Mouse (Mus musculus) macrophage (primary cell): ENCODE results near the gene Trmt1. TPM values are rescaled to one million over a fixed set of nuclear protein-coding genes. Genes with fewer than 3 reads are reported as not detected.

Source experiments
- H3K27ac ChIP-seq: fragments of 350-480 bp; formaldehyde crosslinking; 2 replicates; pipeline ENCODE4 v1.9.0; 2021
- H3K36me3 ChIP-seq: fragments of 350-480 bp; formaldehyde crosslinking; 2 replicates; pipeline ENCODE4 v1.9.0; 2021; ENCODE audit errors: inconsistent target
- H3K4me3 ChIP-seq: fragments of 350-480 bp; formaldehyde crosslinking; 2 replicates; pipeline ENCODE4 v1.9.0; 2021; ENCODE audit errors: inconsistent target
- H3K79me2 ChIP-seq: fragments of 350-480 bp; formaldehyde crosslinking; 2 replicates; pipeline ENCODE4 v1.9.0; 2021; ENCODE audit errors: inconsistent target
- WGBS: methylation state at CpG from one replicate; pipeline ENCODE4 v1.1.7; 2026; ENCODE audit warnings: inconsistent platforms; ENCODE audit not compliant: missing documents; 5-methylcytosine and 5-hydroxymethylcytosine counted together
- polyA plus RNA-seq: library from polyadenylated mRNA; stranded (reverse); fragments of 250-400 nt; gene quantifications from 3 replicates; pipeline ENCODE4 v1.2.4, GENCODE M21; 2018; ENCODE audit warnings: inconsistent platforms

Gene Trmt1
- polyA plus RNA-seq, 1 experiment from 2014 or later = 24.6 TPM

DNA sequence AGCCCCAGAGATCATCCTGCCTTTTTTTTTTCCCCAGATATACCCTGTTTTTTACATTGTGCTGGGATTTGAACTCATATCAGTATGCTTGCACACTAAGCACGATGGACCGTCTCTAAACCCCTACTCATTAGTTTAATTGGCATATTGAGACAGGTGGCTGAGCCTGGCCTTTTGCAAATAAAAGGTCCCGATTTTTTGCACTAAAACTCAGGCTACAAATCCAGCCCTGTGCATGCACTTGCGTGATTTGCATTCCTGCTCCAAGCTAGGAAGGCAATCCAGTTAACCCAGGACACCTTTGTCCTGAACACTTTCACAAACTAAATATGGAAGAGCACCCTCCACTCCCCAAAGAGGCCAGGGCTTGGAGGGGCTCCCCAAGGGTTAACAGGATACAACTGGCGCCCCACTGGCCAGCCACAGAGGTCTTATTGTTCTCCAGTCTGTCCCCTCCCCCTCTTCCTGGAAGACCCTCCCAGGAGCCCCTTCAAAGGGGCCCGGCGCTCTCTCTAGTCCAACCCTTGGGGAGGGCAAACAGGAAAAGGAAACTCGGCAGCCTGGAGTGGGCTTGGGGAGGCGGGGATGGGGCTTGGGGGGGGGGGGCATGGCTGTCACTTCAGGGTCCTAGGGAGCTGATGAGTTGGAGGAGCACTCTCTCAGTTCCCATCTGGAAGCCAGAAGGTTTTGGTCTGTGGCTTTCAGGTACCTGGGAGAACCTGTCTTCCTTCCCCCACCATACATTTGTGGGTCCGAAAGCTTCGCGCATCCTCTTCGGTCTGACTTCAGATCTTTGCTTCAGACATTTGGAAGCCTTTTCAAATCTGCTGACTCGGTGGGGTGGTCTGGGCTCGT is 30.5 kb upstream of the Trmt1 start:
- no peaks in the 10 kb centered on the region for H3K36me3 ChIP-seq
- H3K27ac ChIP-seq = no peak overlapping the region
- H3K79me2 ChIP-seq = no peaks in the 10 kb centered on the region
- H3K4me3 ChIP-seq = no peak overlapping the region
- 41% methylated on average over 11 of the region's 15 CpGs for WGBS

DNA sequence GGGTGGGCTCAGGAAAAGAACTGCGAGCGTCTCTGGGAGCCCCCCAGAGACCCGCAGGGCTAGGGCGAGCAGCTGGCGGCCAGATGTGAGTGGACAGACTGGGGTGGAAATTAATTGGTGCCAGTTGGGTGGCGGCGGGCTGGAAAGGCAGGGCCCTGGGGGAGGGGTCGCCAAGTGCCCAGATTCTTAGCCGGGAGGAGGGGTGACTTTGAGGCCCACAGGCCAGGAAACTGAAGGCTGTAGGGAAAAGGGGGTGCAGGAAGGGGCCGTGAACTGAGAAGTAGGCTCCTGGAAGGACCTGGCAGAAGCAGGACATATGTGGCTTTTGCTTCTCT is 29.9 kb upstream of the Trmt1 start:
- Histone ChIP-seq H3K79me2 (peaks cover 5% of the 10 kb centered on the region; the same call in 1 of the 2 replicates), H3K4me3 (no peak overlapping the region), H3K36me3 (no peaks in the 10 kb centered on the region), H3K27ac (no peak overlapping the region)
- WGBS = 23% methylated on average over 10 of the region's 10 CpGs

DNA sequence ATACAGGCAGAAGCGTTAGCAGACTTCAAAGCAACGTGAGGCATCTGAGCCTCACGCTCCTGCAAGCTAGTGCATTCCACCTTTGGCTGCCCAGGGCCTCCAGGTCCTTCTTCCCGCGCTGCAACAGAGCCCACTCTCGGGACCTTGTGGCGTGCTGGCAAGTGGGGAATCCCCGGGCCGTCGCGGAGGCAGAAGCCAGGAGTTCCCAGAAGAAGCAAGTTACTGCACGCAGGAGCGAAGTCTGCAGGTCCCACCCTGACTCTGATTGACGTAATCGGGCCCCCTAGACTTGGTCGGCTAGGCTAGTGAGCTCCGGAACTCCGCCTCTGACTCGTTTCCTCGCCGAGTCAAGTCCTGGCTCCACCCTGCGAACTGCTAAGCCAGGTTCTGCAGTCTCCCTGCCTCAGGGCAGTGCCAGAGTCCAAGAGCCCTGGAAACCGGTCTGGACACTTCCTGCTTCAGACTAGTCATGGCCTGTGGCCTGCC is 29.4 kb upstream of the Trmt1 start:
- 2% methylated on average over 23 of the region's 23 CpGs for WGBS

DNA sequence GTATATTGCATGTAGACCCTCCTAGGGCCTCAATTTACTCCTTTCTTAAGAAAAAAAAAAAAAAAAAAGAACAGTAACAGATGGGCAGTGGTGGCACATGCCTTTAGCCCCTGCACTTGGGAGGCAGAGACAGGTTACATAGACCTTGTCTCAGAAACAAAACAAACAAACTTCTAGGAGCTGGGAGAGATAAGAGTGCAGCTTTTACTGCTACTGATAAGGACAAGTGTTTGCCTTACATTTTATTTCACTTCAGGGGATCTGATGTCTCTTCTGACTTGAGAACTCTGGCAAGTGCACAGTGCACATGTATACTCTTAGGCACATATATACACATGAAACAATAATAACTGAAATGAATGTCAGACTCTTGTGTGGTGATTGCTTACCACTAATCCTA is 28.9 kb upstream of the Trmt1 start:
- H3K4me3 ChIP-seq = no peak overlapping the region
- no peaks in the 10 kb centered on the region for H3K36me3 ChIP-seq
- peaks cover 13% of the 10 kb centered on the region; the same call in 1 of the 2 replicates for H3K79me2 ChIP-seq
- no peak overlapping the region for H3K27ac ChIP-seq

More for the DNA sequence above, 29.4 kb upstream of the Trmt1 start:
- H3K79me2 ChIP-seq = peaks cover 10% of the 10 kb centered on the region; the same call in 1 of the 2 replicates
- peak overlapping the region; percentile 8; the same call in 1 of the 2 replicates for H3K4me3 ChIP-seq
- no peaks in the 10 kb centered on the region for H3K36me3 ChIP-seq
- no peak overlapping the region for H3K27ac ChIP-seq

DNA sequence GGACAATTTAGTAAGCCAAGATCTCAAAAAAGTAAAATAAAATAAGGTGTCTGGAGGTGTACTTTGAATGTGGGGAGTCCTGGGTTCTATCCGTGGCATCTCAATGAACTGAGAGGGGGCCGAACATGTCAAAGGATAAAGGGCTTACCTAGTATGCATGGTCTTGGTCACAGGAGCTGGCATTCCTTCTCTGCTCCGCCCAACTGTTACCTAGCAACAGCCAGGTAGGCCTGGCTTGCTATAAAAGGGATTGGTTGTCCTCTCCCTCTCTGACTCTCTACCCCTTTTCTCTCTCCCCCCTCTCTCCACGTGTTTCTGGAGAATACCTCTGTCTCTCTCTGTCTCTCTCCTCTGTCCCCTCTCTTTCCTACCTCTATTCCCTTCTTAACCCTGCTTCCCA is 28.4 kb upstream of the Trmt1 start:
- no peak overlapping the region for H3K27ac ChIP-seq
- no peak overlapping the region for H3K4me3 ChIP-seq
- peaks cover 16% of the 10 kb centered on the region; the same call in 1 of the 2 replicates for H3K79me2 ChIP-seq
- H3K36me3 ChIP-seq = no peaks in the 10 kb centered on the region
- 95% methylated on average over 3 of the region's 4 CpGs for WGBS

DNA sequence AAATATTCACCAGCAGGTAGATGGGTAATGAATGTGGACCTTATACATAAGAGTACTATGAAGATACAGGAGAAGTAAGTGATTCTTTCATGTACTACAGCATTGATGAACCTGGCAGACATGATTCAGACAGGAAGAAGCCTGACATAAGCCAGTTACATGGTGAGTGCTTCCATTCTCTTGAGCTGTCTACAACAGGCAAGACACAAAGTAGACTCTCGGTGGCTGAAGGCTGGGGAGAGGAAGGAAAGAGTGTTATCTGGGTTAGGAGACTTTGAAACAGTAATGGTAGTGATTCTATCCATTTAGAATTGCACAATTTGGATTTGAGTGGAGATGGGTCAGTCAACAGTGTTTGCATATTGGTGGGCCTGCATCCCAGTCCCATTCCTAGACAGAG is 27.2 kb upstream of the Trmt1 start:
- Histone ChIP-seq H3K4me3 (no peak overlapping the region), H3K27ac (no peak overlapping the region), H3K36me3 (no peaks in the 10 kb centered on the region), H3K79me2 (peaks cover 16% of the 10 kb centered on the region; the same call in 1 of the 2 replicates)
- 75% methylated on average over 1 of the region's 1 CpGs for WGBS

DNA sequence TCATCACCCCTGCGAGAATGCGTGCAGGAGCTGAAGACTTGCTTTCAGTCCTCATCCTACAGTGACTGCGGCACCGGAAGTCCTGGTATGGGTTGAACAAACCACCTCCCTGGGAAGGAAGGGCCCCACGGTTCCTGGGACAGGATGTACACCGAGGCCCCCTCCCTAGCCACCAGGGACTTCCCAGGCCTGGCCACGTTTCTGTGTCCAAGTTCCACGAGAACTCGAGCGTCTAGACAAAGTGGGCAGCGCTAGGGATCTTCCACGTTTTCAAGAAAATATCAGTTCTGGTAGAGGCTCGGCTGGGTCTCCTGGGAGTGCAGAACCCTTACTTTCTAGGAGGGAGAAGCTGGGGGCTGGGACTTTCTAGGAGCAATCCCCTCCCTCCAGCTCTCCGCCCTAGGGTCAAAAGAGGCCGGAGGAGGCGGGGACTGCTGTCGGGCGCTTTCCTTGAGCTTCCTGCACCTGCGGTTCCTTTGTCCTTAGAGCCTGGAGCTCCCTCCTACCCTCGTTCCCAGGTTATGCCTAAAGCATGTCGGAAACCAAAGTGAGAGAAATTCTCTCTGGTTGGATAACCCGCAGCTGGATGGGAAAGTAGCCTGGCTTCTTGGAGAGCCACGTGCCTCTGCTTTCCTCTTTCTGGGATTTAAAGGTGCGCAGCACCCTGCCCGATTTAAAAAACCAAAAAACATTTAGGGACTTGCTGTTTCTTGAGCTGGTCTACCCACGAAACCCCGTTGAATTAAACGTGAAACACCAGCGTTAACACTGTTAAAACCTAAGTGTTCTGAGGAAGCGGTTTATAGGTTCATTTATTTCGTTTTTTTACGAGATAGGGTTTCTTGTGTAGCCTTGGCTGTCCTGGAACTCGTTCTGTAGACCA is 25.9 kb upstream of the Trmt1 start:
- WGBS = 9% methylated on average over 33 of the region's 33 CpGs
- Histone ChIP-seq H3K4me3 (peak overlapping the region; percentile 56), H3K27ac (peak overlapping the region; percentile 89), H3K79me2 (peaks cover 16% of the 10 kb centered on the region; the same call in 1 of the 2 replicates), H3K36me3 (no peaks in the 10 kb centered on the region)

DNA sequence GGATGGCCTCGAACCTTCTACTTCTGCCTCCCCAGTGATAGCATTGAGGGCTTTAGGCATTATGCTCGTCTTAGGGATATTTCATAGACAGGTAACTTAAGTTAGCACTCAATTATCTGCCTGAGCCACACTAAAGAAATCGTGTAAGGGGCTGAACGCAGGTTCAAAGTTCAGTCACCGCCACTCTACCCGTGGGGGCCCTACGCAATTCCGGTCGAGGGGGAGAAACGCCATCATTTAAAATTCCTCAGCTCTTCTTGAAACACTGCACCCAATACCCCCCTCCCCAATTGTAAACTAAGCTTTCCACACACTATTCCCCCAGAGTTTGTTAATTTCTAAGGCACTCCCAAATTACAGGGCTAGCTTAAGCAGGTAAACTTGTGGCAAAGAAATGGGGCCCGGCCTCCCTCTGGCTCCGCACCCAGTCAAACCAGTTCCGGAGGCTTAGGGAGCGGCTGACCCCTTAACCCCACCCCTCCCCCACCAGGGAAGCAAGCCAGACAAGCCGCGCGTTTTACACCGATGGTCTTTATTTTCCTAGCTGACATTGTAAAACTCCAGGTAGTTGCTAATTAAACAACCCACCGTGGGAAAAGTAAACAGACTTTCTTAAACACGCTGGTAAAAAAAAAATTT is 25.2 kb upstream of the Trmt1 start:
- Histone ChIP-seq H3K27ac (peak overlapping the region; percentile 89), H3K79me2 (peaks cover 16% of the 10 kb centered on the region; the same call in 1 of the 2 replicates), H3K36me3 (no peaks in the 10 kb centered on the region), H3K4me3 (peak overlapping the region; percentile 56)
- WGBS = 1% methylated on average over 20 of the region's 20 CpGs

DNA sequence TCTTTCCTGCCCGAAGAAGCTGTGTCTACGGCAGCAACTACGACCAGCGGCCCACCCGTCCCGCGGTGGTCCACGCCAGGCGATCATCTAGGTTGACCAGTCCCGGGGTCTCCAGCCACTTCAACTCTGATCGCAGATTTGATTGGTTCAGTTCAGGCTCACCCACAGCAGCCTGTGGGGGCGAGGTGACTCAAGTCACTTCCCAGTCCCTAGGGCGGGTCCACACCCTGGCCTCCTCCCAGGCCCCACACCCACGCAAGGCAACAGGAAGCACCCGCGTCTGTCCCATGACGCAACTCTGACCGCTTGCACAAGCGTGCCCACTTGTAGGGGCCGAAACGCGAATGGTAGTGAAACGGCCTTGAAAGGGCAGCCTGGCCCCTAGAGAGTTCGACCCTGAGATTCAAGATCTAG is 24.6 kb upstream of the Trmt1 start:
- Histone ChIP-seq H3K79me2 (peaks cover 16% of the 10 kb centered on the region; the same call in 1 of the 2 replicates), H3K36me3 (no peaks in the 10 kb centered on the region), H3K4me3 (peak overlapping the region; percentile 56), H3K27ac (peak overlapping the region; percentile 89)
- WGBS = 2% methylated on average over 22 of the region's 24 CpGs

DNA sequence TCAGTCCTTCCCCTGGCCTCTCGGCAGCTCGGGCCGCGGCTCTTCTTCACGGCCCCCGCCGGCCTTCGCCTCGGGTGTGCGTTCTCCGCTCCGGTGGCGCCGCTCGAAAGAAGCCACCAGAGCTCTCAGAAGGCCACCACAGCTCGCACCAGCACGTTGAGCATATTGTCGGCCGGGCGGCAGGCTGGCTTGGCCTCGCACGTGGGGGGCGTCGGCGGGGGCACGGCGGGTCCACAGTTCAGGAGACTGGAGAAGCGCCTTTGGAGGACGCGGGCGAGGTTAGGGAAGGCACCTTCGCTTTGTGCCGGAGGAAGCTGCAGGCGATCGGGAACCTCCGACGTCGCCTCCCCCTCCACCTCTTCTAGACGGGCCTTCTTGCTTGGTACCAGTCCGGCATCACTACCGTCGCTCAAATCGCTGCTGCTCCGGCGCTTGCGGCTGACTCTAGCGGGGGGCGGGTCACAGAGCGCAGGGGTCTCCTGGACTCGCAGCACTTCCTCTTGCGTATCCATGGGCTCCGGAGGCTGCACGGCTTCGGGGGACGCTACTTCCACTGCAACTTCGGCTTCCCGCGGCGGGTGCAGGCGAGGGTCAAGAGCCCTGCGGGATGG is 24.0 kb upstream of the Trmt1 start:
- Histone ChIP-seq H3K4me3 (peak overlapping the region; percentile 56), H3K27ac (peak overlapping the region; percentile 89), H3K79me2 (peaks cover 16% of the 10 kb centered on the region; the same call in 1 of the 2 replicates), H3K36me3 (no peaks in the 10 kb centered on the region)
- under 1% methylated on average over 57 of the region's 61 CpGs for WGBS

DNA sequence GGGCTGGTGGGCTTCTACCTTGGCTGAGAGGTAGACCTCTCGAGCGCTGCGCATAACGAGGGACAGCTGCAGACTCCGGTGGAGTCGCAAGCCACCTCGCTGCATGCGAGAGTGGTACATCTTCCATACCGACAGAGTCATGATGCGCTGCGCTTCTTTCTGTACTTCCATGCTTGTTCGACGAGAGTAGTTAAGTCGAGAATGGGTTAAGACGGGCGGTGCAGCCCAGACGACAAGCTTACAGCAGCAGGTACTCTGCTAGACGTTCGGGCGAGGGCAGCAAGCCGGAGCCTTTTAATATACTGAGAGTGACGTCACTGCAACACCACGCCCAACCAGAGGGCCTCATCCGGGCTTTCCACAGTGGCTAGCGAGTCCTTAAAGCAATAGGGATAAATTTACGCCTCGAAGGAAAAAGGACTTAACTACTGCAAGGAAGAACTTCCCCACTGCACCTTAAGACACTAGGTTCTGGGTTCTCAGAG is 23.5 kb upstream of the Trmt1 start, which contains the start of gene Ier2:
Ier2 (minus strand) TSS at position 272 of the 485 bp plus-strand sequence.
- Histone ChIP-seq H3K36me3 (no peaks in the 10 kb centered on the region), H3K27ac (peak within 1 kb of the TSS; percentile 89), H3K79me2 (peaks cover 16% of the 10 kb centered on the region; the same call in 1 of the 2 replicates), H3K4me3 (peak within 1 kb of the TSS; percentile 56)
- WGBS = under 1% methylated on average over 27 of the region's 27 CpGs

DNA sequence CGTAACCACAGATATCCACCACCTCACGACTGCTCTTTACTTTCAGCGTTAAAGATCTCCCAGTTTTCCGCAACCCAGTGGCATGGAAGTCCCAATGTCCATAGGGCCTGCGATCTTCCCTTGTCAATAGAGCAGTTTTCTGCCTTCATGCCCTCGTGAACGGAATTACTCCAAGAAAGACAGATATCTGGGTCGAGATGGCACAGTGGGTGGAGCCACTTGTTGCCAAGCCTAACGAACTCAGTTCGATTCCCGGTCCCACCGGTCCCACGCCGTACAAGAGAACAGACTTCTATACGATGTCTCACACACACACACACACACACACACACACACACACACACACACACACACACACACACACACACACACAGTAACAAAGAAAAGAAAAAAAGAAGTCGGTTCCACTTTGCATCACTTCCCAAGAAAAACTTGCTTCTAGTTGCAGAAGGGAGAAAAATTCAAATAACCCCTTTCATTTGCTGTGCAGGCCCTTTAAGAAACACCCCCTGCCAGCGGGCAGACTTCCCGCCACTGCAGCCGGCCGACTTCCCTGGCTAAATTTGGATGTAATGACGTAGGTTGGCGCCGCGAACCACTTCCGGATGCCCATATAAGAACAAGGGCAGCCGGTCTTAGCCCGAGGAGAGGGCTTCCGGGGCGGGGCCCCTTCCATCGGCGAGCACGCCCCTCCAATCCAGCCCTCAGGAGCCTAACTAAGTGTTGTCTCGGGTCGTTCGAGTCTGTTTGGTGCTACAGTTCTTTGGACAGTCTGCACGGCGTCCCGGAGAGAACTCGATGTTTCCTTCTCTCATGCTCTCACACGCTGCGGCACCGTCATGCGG is 22.4 kb upstream of the Trmt1 start:
- peaks cover 16% of the 10 kb centered on the region; the same call in 1 of the 2 replicates for H3K79me2 ChIP-seq

More for the DNA sequence above, 22.4 kb upstream of the Trmt1 start:
- H3K27ac ChIP-seq = peak overlapping the region; percentile 89
- H3K36me3 ChIP-seq = no peaks in the 10 kb centered on the region
- H3K4me3 ChIP-seq = peak overlapping the region; percentile 59
- 4% methylated on average over 43 of the region's 43 CpGs for WGBS
